Mouse (Mus musculus): Measurements from ENCODE around the gene Ehbp1.

The Ehbp1 gene

GRCm38 (mm10) chr11:22055908-22056307 lies 286.2 kb downstream of the Ehbp1 start:
- no peak for DNase-seq (ENCODE audit: low spot score in 2 of 2)

GRCm38 (mm10) chr11:22053034-22053668 lies 288.9 kb downstream of the Ehbp1 start:
- DNase-seq (ENCODE audit: low spot score in 2 of 2): no peak

- DNase-seq (ENCODE audit: low spot score in 2 of 2): no peak
These were observed 291.2 kb downstream of the Ehbp1 start for GRCm38 (mm10) chr11:22050864-22051263.

- DNase-seq (ENCODE audit: low spot score in 2 of 2): no peak
These were observed 302.2 kb downstream of the Ehbp1 start for GRCm38 (mm10) chr11:22039854-22040426.

GRCm38 (mm10) chr11:22034564-22035105 lies 307.5 kb downstream of the Ehbp1 start:
- no peak for DNase-seq (ENCODE audit: low spot score in 2 of 2)

GRCm38 (mm10) chr11:22033582-22033981 lies 308.5 kb downstream of the Ehbp1 start:
- DNase-seq (ENCODE audit: low spot score in 2 of 2): no peak

- no peak for DNase-seq (ENCODE audit: low spot score in 2 of 2)
These were observed 321.5 kb downstream of the Ehbp1 start for GRCm38 (mm10) chr11:22020602-22021001.

- no peak for DNase-seq (ENCODE audit: low spot score in 2 of 2)
These were observed 324.6 kb downstream of the Ehbp1 start for GRCm38 (mm10) chr11:22017444-22017843.

GRCm38 (mm10) chr11:22016341-22016740 lies 325.8 kb downstream of the Ehbp1 start:
- no peak for DNase-seq (ENCODE audit: low spot score in 2 of 2)

GRCm38 (mm10) chr11:22008817-22009216 lies 333.3 kb downstream of the Ehbp1 start:
- no peak for DNase-seq (ENCODE audit: low spot score in 2 of 2)

GRCm38 (mm10) chr11:22008129-22008596 lies 333.9 kb downstream of the Ehbp1 start:
- no peak for DNase-seq (ENCODE audit: low spot score in 2 of 2)

GRCm38 (mm10) chr11:22007781-22008110 lies 334.3 kb downstream of the Ehbp1 start:
- DNase-seq (ENCODE audit: low spot score in 2 of 2): no peak

- peak in 1 of 2 experiments; percentile 11 for DNase-seq (ENCODE audit: low spot score in 2 of 2)
These were observed 334.9 kb downstream of the Ehbp1 start for GRCm38 (mm10) chr11:22007088-22007780.

GRCm38 (mm10) chr11:22006471-22007087 lies 335.5 kb downstream of the Ehbp1 start:
- no peak for DNase-seq (ENCODE audit: low spot score in 2 of 2)

- no peak for DNase-seq (ENCODE audit: low spot score in 2 of 2)
These were observed 336.7 kb downstream of the Ehbp1 start for GRCm38 (mm10) chr11:22005281-22005870.

- DNase-seq (ENCODE audit: low spot score in 2 of 2): peak in 1 of 2 experiments; percentile 21
These were observed 337.7 kb downstream of the Ehbp1 start for GRCm38 (mm10) chr11:22004331-22004841.

GRCm38 (mm10) chr11:22003341-22003981 lies 338.6 kb downstream of the Ehbp1 start:
- peak in 1 of 2 experiments; percentile 10 for DNase-seq (ENCODE audit: low spot score in 2 of 2)

GRCm38 (mm10) chr11:22002783-22003340 lies 339.2 kb downstream of the Ehbp1 start, which contains the start of gene Otx1:
Otx1 (minus strand) TSS chr11:22002897.
- DNase-seq (ENCODE audit: low spot score in 2 of 2): peak in 1 of 2 experiments; percentile 22

- DNase-seq (ENCODE audit: low spot score in 2 of 2): no peak
These were observed 339.9 kb downstream of the Ehbp1 start for GRCm38 (mm10) chr11:22002062-22002782.

All from cerebellum, postnatal 4 days (tissue).